In the genomic region with DNA sequence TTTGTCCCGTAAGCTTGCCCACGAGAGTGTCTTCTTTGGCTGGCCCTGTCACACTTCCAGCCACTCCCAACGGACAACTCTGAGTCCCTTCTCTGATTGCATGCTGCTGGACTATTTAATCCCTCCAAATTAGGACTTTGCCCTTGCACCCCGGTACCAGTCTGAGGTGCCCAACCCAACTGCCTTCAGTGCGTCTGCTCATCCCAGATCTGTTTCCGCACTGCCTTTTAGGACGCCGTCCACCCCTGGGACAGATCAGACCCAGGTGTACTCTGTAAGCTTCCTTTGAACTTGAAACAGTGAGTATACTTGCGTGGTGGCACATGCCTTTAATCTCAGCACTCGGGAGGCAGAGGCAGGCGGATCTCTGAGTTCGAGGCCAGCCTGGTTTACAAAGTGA, we compare ENCODE assay signal across 11 mouse cellular contexts. TPM values are rescaled to one million over a fixed set of nuclear protein-coding genes. Genes with fewer than 3 reads are reported as not detected.
DNase-seq lines count a peak whose midpoint lies in the region; ATAC-seq and TF ChIP-seq lines count a peak whose summit lies in the region.
"Had no signal": no experiment of that assay in that cellular context is flagged by ENCODE, and none has a peak within 500 bp of the region (broad histone marks: within the 10 kb centered on the region; RNA-seq: fewer than 3 reads in every experiment).

No protein-coding gene starts in this region.

- peaks cover 12% of the 10 kb centered on the region for H3K4me1 ChIP-seq in liver, embryonic 11.5 days (replicated peaks; ENCODE audit: control insufficient read depth, insufficient read depth, low read length)
- peaks cover 22% of the 10 kb centered on the region for H3K4me1 ChIP-seq in liver, postnatal 0 days (ENCODE audit: insufficient read depth)
- peaks cover 36% of the 10 kb centered on the region for H3K4me1 ChIP-seq in forebrain, embryonic 12.5 days
- H3K4me1 ChIP-seq in intestine, embryonic 16.5 days (ENCODE audit: control insufficient read depth, insufficient read depth, low read length), result peaks cover 29% of the 10 kb centered on the region
- peaks cover 35% of the 10 kb centered on the region for H3K4me1 ChIP-seq in neural tube, embryonic 13.5 days (replicated peaks)

- ATAC-seq in liver, embryonic 11.5 days (replicated peaks; ENCODE audit: low FRiP score), result no peak
- no peak for ATAC-seq in liver, postnatal 0 days
- ATAC-seq in forebrain, embryonic 12.5 days (ENCODE audit: low FRiP score), result no peak
- no peak for ATAC-seq in intestine, embryonic 16.5 days
- ATAC-seq in neural tube, embryonic 13.5 days (ENCODE audit: low read depth), result no peak
- ATAC-seq: Patski had no signal

- WGBS in liver, embryonic 11.5 days, result 69% methylated on average over 12 of the region's 12 CpGs
- WGBS in liver, postnatal 0 days (ENCODE audit: insufficient replicate concordance), result 67% methylated on average over 12 of the region's 12 CpGs
- WGBS in forebrain, embryonic 12.5 days, result 73% methylated on average over 12 of the region's 12 CpGs
- 68% methylated on average over 12 of the region's 12 CpGs for WGBS in intestine, embryonic 16.5 days
- WGBS in neural tube, embryonic 13.5 days, result 75% methylated on average over 12 of the region's 12 CpGs

- no peak overlapping the region for H3K9ac ChIP-seq in liver, embryonic 11.5 days (ENCODE audit: low read depth, low read length)
- no peak overlapping the region for H3K9ac ChIP-seq in liver, postnatal 0 days (replicated peaks)
- H3K9ac ChIP-seq in forebrain, embryonic 12.5 days, result peak overlapping the region; percentile 89
- peak overlapping the region; percentile 98 for H3K9ac ChIP-seq in intestine, embryonic 16.5 days (ENCODE audit: low read depth, low read length)
- peak overlapping the region; percentile 94 for H3K9ac ChIP-seq in neural tube, embryonic 13.5 days
- H3K9ac ChIP-seq: liver, embryonic 14.5 days had no signal

- no peak overlapping the region for H3K4me3 ChIP-seq in liver, embryonic 11.5 days (ENCODE audit: low read depth, low read length)
- H3K4me3 ChIP-seq in liver, postnatal 0 days (ENCODE audit: low read depth, low read length), result no peak overlapping the region
- H3K4me3 ChIP-seq in forebrain, embryonic 12.5 days (replicated peaks), result peak overlapping the region; percentile 84
- peak overlapping the region; percentile 98 for H3K4me3 ChIP-seq in intestine, embryonic 16.5 days (ENCODE audit: low read length)
- peak overlapping the region; percentile 99 for H3K4me3 ChIP-seq in neural tube, embryonic 13.5 days

- H3K27me3 ChIP-seq in liver, embryonic 11.5 days (replicated peaks; ENCODE audit: control insufficient read depth, insufficient read depth, low read length), result peaks cover 24% of the 10 kb centered on the region
- peaks cover 15% of the 10 kb centered on the region for H3K27me3 ChIP-seq in liver, postnatal 0 days (ENCODE audit: insufficient read depth, low read length)
- H3K27me3 ChIP-seq in forebrain, embryonic 12.5 days, result 0 out of 2 replicates have a peak, but pooled peaks cover 5% of the 10 kb centered on the region
- H3K27me3 ChIP-seq in intestine, embryonic 16.5 days (replicated peaks; ENCODE audit: control insufficient read depth, insufficient read depth, low read length), result no peaks in the 10 kb centered on the region
- no peaks in the 10 kb centered on the region for H3K27me3 ChIP-seq in neural tube, embryonic 13.5 days
- H3K27me3 ChIP-seq: Patski had no signal

- H3K36me3 ChIP-seq in liver, embryonic 11.5 days (ENCODE audit: control insufficient read depth, insufficient read depth, low read length), result no peaks in the 10 kb centered on the region
- no peaks in the 10 kb centered on the region for H3K36me3 ChIP-seq in liver, postnatal 0 days (replicated peaks; ENCODE audit: insufficient read depth, low read length)
- no peaks in the 10 kb centered on the region for H3K36me3 ChIP-seq in forebrain, embryonic 12.5 days (replicated peaks)
- no peaks in the 10 kb centered on the region for H3K36me3 ChIP-seq in intestine, embryonic 16.5 days (ENCODE audit: control insufficient read depth, insufficient read depth, low read length)
- no peaks in the 10 kb centered on the region for H3K36me3 ChIP-seq in neural tube, embryonic 13.5 days

- no peak overlapping the region for H3K27ac ChIP-seq in liver, embryonic 11.5 days (ENCODE audit: low read depth, low read length)
- H3K27ac ChIP-seq in liver, postnatal 0 days (ENCODE audit: low read depth), result no peak overlapping the region
- no peak overlapping the region for H3K27ac ChIP-seq in forebrain, embryonic 12.5 days
- H3K27ac ChIP-seq in intestine, embryonic 16.5 days (ENCODE audit: low read length), result no peak overlapping the region
- H3K27ac ChIP-seq in neural tube, embryonic 13.5 days (replicated peaks), result 0 out of 2 replicates have a peak overlapping the region, but pooled peaks have one; percentile 96
- H3K27ac ChIP-seq: liver, embryonic 14.5 days had no signal

- H3K9me3 ChIP-seq in liver, embryonic 11.5 days (ENCODE audit: control insufficient read depth, low read length), result no peaks in the 10 kb centered on the region
- no peaks in the 10 kb centered on the region for H3K9me3 ChIP-seq in liver, postnatal 0 days (ENCODE audit: low read length)
- no peaks in the 10 kb centered on the region for H3K9me3 ChIP-seq in forebrain, embryonic 12.5 days
- H3K9me3 ChIP-seq in intestine, embryonic 16.5 days (ENCODE audit: control insufficient read depth, low read length), result no peaks in the 10 kb centered on the region
- no peaks in the 10 kb centered on the region for H3K9me3 ChIP-seq in neural tube, embryonic 13.5 days

- DNase-seq in liver, embryonic 11.5 days (ENCODE audit: low spot score), result no peak
- DNase-seq in liver, postnatal 0 days, result no peak
- no peak for DNase-seq in gastrocnemius, adult 18-20 months (ENCODE audit: low spot score)
- no peak for DNase-seq in embryo, embryonic 10 days (ENCODE audit: low spot score)
- no peak for DNase-seq in MN1 (ENCODE audit: low spot score)

- TF ChIP-seq EP300 in liver, postnatal 0 days (IDR thresholded peaks at IDR 0.05; ENCODE audit: low read depth), result no peak

- H3K4me2 ChIP-seq in liver, embryonic 11.5 days, result peak overlapping the region; percentile 88; the same call in 1 of the 2 replicates
- no peak overlapping the region for H3K4me2 ChIP-seq in liver, postnatal 0 days (ENCODE audit: low read depth, low read length)
- peak overlapping the region; percentile 98 for H3K4me2 ChIP-seq in forebrain, embryonic 12.5 days
- H3K4me2 ChIP-seq in intestine, embryonic 16.5 days (ENCODE audit: low read depth, low read length), result peak overlapping the region; percentile 77
- peak overlapping the region; percentile 85 for H3K4me2 ChIP-seq in neural tube, embryonic 13.5 days

- TF ChIP-seq CTCF in liver, postnatal 0 days (IDR thresholded peaks at IDR 0.05; ENCODE audit: low read depth), result no peak

RNA-seq across cellular contexts. Expression of a gene that starts 1.3 kb away (rescaled TPM):
- polyA plus RNA-seq in liver, embryonic 11.5 days (2014; fragmentation: Nextera tagmentation; extraction: Ambion mirVana), result 22.4 and 25.6 TPM in 2 replicates
- polyA plus RNA-seq in liver, postnatal 0 days (2015; fragmentation: Nextera tagmentation; extraction: Ambion mirVana), result 8.0 and 8.6 TPM in 2 replicates
- 38.9 and 41.6 TPM in 2 replicates for polyA plus RNA-seq in forebrain, embryonic 12.5 days (2016; fragmentation: Nextera tagmentation; extraction: Ambion mirVana)
- polyA plus RNA-seq in intestine, embryonic 16.5 days (2015; fragmentation: Nextera tagmentation; extraction: Ambion mirVana), result 30.1 and 32.5 TPM in 2 replicates
- polyA plus RNA-seq in neural tube, embryonic 13.5 days (2015; fragmentation: Nextera tagmentation; extraction: Ambion mirVana), result 34.0 and 41.4 TPM in 2 replicates
- total RNA-seq in gastrocnemius, adult 18-20 months (2021), result 10 to 100 TPM; 17.3 to 21.2 TPM

RNA-seq across cellular contexts. Expression of a gene that starts 27.8 kb away (rescaled TPM):
- 0.36 TPM in 1 of 2 replicates, not detected in the other for polyA plus RNA-seq in liver, embryonic 11.5 days (2014; fragmentation: Nextera tagmentation; extraction: Ambion mirVana)
- polyA plus RNA-seq in liver, postnatal 0 days (2015; fragmentation: Nextera tagmentation; extraction: Ambion mirVana), result 0.22 TPM in 2 replicates
- 0.51 and 0.63 TPM in 2 replicates for polyA plus RNA-seq in forebrain, embryonic 12.5 days (2016; fragmentation: Nextera tagmentation; extraction: Ambion mirVana)
- polyA plus RNA-seq in intestine, embryonic 16.5 days (2015; fragmentation: Nextera tagmentation; extraction: Ambion mirVana), result 1.2 TPM in 2 replicates
- 1.4 TPM in 1 of 2 replicates, not detected in the other for polyA plus RNA-seq in neural tube, embryonic 13.5 days (2015; fragmentation: Nextera tagmentation; extraction: Ambion mirVana)
- not detected for total RNA-seq in gastrocnemius, adult 18-20 months (2021)
- polyA plus RNA-seq: gonadal fat pad, adult 2 months; Patski had no signal

RNA-seq across cellular contexts. Expression of a gene that starts 38.0 kb away (rescaled TPM):
- 18.6 and 20.4 TPM in 2 replicates for polyA plus RNA-seq in liver, embryonic 11.5 days (2014; fragmentation: Nextera tagmentation; extraction: Ambion mirVana)
- 13.7 TPM in 2 replicates for polyA plus RNA-seq in liver, postnatal 0 days (2015; fragmentation: Nextera tagmentation; extraction: Ambion mirVana)
- polyA plus RNA-seq in forebrain, embryonic 12.5 days (2016; fragmentation: Nextera tagmentation; extraction: Ambion mirVana), result 1.4 and 3.3 TPM in 2 replicates
- 20.4 and 29.1 TPM in 2 replicates for polyA plus RNA-seq in intestine, embryonic 16.5 days (2015; fragmentation: Nextera tagmentation; extraction: Ambion mirVana)
- 1.1 and 2.3 TPM in 2 replicates for polyA plus RNA-seq in neural tube, embryonic 13.5 days (2015; fragmentation: Nextera tagmentation; extraction: Ambion mirVana)
- 1 to 10 TPM; 2.0 to 3.4 TPM for total RNA-seq in gastrocnemius, adult 18-20 months (2021)

Comparison
In these comparisons a context has a peak if more than half of its experiments do, and no peak if none do; other contexts are left out.
1. H3K4me3 ChIP-seq: peak in forebrain, embryonic 12.5 days (single experiment), intestine, embryonic 16.5 days (single experiment) and neural tube, embryonic 13.5 days (single experiment); none in liver, embryonic 11.5 days (single experiment) and liver, postnatal 0 days (single experiment).
2. H3K9ac ChIP-seq: peak in forebrain, embryonic 12.5 days (single experiment), intestine, embryonic 16.5 days (single experiment) and neural tube, embryonic 13.5 days (single experiment); none in liver, embryonic 11.5 days (single experiment) and liver, postnatal 0 days (single experiment).